Mouse (Mus musculus): ENCODE results near the gene Fcer2a.

The Fcer2a gene

DNA sequence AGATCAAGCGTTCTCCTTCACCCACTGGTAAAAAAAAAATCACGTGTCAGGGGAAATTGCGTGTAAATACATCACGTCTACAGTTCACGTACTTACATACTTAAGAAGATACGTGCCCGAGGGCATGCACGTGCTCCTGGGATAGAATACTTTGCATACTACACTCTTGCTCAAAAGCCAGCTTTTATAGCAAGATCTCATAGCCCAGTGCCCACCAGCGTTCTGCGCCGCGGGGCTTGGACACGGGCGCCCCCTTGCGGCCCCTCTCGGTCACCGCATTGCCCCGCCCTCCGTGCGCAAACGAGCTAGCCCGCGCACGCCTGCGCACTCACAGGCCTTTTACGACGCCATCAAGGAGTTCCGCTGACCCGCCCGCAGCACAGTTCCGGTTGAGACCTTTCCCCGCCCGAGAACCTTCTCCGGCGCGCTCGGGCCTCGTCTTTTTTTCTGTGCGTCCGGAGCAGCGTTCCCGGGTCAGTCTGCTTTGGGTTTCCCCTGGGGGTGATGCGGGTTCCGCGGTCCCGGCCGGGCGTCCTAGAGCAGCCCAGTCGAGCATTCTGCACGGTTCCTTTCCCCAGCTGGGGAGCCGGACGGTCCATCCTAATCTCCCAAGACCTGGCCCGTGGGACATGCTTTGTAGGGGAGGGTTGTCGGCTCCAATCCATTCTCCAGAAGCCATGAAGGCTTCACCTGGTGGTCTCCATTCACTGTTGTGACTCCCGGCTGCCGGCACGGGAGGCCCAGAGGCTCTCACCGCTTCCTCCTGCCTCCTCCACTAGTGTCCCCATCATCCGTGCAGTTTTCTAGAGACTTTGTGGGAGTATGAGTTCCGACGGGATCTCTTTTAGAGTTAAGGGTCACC, 17.6 kb downstream of the Fcer2a start, which contains the start of gene Trappc5:
TSS of gene Trappc5 (plus strand) at position 169 of the 862 bp plus-strand sequence.
- peak; percentile 92 for DNase-seq

GRCm38 (mm10) chr8:3674671-3675070, 19.3 kb downstream of the Fcer2a start:
- DNase-seq: no peak

DNA sequence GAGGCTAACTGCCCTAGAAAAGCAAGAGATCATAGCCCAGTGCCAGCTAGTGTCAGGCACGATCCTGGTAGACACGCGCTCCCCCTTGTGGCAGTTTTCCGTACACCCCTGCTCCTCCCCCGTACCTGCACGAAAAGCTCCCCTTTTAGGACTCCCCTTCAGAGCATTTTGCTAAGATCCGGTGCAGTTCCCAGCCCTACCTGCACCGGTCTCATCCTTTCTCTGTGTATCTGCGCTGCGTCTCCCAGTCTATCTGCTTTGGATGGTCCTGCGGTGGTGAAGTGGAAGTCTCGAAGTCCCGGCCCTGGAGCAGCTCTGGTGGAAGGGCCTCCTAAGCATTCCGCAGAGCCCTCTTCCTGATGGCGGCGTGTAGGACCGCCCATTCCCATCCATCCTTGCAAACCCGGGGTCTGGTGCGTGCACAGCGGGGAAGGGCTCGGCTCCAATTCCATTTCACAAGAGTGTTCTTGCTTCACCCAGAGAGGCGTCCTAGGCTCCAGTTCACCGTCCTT, 21.9 kb downstream of the Fcer2a start, which contains the start of gene Fcor:
TSS of gene Fcor (minus strand) at position 383 of the 512 bp plus-strand sequence.
- DNase-seq: peak; percentile 78

DNA sequence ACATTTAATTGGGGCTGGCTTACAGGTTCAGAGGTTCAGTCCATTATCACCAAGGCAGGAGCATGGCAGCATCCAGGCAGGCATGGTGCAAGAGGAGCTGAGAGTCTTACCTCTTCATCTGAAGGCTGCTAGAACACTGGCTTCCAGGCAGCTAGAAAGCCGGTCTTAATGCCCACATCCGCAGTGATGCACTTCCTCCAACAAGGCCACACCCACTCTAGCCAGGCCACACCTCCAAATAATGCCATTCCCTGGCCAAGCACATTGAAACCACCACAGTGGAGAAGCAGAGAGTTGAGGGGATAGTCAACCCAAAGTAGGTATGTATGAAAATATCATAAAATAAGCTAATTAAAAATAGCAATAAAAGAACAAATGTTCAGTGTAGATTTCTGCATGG, 23.6 kb downstream of the Fcer2a start:
- no peak for DNase-seq

GRCm38 (mm10) chr8:3665507-3665906, 28.5 kb downstream of the Fcer2a start, which contains the start of gene Mcemp1:
Gene Mcemp1, plus strand, starts transcription at chr8:3665754.
- no peak for DNase-seq

GRCm38 (mm10) chr8:3664405-3664804, 29.6 kb downstream of the Fcer2a start:
- DNase-seq: no peak

DNA sequence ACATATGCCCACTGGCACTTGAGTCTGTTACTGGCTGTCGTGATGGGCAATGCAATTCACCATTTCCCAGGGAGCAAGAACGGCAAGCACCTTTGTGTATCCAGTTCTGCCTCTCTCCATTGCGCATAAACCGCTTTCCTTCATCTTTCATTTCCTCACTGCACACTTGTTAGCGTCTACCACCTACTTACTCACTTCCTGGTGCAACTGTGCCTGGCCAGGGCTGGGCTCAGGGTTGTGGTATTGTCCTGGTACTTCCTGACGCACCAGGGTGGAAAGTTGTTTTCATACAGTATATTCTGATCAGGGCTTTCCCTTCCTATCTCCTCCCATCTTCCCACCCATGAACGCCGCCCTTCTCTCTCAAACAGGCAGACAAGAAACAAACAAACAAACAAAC, 33.1 kb downstream of the Fcer2a start:
- no peak for DNase-seq

- no peak for DNase-seq
These were observed 37.1 kb downstream of the Fcer2a start for GRCm38 (mm10) chr8:3656725-3657381.

GRCm38 (mm10) chr8:3655526-3655925, 38.4 kb downstream of the Fcer2a start, which contains the start of gene Retn:
Gene Retn, plus strand, starts transcription at chr8:3655770.
- no peak for DNase-seq

DNA sequence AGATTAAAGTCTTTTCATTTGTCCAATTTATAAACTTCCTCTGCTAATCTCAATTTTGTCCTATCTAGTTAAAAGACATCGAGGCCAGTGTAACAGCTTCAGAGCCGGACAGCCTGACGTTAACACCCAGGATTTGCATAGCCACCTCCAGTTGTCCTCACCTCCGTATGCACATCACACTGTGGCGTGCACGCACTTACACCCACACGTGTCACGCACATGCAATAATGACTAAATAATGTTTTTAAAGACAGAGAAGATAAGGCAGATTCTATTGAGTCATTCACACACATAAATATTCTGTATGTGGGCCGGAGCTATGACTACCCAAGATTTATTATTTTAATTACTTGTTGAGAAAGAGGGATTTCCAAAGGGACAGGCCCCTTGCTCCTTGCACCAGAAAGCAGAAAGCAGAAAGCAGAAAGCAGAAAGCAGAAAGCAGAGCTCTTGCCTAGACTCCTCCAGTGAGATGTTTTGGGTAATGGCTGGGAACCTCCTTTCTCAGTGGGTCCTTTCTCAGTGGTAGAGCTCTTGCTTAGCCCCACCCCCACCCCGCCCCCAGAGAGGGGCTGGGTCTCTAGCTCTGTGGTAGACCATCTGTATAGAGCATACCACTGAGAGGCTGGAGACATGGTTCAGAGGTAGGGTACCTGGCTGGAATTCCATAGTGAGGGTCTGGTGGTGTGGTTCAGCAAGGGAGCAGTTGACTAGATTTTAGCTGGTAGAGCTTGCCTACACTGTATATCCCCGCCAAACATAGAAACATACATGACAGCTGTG, 39.1 kb downstream of the Fcer2a start:
- DNase-seq: no peak

DNA sequence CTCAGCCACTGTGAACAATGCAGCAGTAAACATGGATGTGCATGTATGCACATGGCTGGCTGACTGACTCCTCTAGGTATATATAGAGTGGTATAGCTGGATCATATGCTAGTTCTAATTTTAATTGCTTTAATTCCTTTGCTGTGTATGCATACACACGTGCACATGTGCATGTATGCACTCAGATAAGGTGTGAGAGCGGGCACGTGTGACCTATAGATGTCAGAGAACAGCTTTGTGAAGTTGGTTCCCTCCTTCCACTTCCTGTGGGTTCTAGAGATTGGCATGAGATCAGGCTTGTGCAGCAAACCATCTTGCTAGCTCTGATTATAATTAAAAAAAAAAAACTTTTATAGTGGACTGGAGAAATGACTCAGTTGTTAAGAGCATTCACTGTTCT, 41.1 kb downstream of the Fcer2a start:
- DNase-seq: no peak

GRCm38 (mm10) chr8:3648990-3649389, 45.0 kb downstream of the Fcer2a start:
- DNase-seq: no peak

- no peak for DNase-seq
These were observed 45.7 kb downstream of the Fcer2a start for GRCm38 (mm10) chr8:3648268-3648667.

DNA sequence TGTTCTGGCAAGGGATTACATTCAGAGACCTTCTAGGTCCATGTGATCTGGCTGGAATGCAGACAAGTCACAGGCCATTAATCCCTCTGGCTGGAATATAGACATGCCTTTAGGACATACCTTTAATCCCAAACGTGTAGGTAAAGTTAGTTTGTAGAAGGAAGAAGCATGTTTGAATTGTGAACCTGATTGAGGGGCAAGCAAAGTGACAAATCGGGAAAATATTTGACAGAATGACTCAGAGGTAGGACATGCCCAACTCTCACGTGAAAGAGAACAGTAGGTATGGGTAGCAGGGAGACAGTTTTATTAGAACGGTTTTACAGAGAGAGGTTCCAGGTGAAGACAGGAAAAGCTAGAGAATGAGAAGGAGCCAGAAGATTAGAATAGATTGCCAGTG, 46.4 kb downstream of the Fcer2a start:
- no peak for DNase-seq

DNA sequence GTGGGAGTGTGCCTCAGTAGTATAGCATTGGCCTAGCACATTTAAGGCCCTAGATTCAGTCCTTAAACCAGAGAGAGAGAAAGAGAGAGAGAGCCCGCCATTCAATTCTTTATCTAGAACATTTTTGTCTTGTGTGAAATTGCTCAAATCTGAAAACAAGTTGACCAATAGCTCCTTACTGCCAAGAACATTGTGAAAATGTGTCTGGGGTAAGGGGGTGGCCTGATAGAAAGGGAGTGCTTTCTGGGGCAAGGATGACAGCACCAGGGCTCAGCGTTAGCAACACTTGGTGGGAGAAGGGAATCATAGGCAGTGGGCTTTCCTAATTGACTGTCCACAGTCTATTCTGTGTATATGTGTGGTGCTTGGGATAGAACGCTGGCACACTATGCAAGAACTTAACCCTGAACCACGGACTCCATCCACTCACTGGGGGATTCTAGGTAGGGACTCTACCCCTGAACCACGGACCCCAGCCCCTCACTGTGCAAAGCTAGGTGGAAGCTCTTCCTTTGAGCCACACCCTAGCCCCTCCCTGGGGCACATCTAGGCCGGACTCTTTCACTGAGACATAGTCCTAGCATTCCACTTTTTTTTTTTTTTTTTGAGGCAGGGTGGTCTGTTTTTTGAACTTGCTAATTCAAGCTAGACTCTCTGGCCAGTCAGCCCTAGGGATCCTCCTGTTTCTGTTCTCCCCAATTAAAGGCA, 47.0 kb downstream of the Fcer2a start:
- DNase-seq: no peak

DNA sequence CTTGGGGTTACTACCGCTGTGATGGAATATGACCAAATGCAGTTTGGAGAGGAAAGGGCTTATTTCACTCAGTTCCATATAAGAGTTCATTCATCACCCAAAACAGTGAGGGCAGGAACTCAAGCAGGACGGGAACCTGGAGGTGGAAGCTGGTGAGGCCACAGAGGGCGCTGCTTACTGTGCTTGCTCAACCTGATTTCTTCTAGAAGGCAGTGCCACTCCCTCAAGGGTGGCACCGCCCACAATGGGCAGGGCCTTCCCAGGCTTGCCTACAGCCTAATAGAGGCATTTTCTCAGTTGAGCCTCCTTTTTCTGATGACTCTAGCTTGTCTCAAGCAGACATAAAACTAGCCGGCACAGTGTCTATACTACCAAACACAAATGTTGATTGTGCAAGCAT, 48.2 kb downstream of the Fcer2a start:
- peak; percentile 64 for DNase-seq
